Mouse (Mus musculus) megakaryocyte, embryonic 14.5 days (primary cell): ENCODE measurements around the gene Gm37240.

ENCODE experiments used
- FLI1 ChIP-seq: IDR thresholded peaks from 2 replicates; pipeline ENCODE4 v1.6.1; 2012; ENCODE audit warnings: low read length, inconsistent platforms, mixed read lengths
- GATA1 ChIP-seq: IDR thresholded peaks from 3 replicates; pipeline ENCODE4 v1.6.1; 2012; ENCODE audit warnings: mixed read lengths, low read length, inconsistent platforms, borderline replicate concordance

DNA sequence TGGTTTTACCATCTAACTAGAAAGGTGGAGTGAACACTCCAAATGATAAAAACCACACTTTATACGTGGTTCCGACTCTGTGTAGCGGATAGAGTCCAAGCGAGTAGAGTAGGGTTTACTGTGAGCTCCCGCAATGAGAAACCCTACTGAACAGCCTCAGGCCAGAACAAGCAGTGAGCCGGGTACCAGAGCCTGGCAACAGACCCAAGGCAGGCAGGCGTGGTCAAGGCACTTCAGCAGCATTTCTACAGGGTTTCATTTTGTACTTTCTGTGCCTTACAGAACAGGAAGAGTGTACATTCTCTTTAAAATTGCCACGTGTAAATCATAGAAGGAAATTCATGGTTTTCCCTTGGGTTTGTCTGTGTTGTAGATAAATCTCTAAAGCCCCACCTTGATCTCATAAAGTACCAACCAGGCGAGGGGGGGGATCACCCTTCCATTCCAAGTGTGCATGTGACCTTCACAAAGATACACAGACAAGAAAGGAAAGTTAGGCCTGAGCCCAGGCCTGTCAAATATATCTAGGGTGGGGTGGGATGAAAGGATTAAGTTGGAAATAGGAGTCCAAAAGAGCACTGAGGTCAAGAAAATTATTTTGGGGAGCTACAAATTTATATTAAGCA lies 1285.3 kb downstream of the Gm37240 start:
- TF ChIP-seq GATA1 (no peak), FLI1 (no peak)
